Mouse (Mus musculus) cortical plate, adult 2 months (tissue): ENCODE measurements around the gene C530025M09Rik.

ENCODE experiments used
- CTCF ChIP-seq: fragments of 200-500 bp; IDR thresholded peaks from 2 replicates; pipeline ENCODE4 v1.5.1; 2011; ENCODE audit warnings: mild to moderate bottlenecking, control low read depth, low read length; ENCODE audit not compliant: insufficient read depth; ENCODE audit errors: extremely low read depth
- POLR2A ChIP-seq: fragments of 200-500 bp; IDR thresholded peaks from 2 replicates; pipeline ENCODE4 v1.6.1; 2011; ENCODE audit warnings: mild to moderate bottlenecking, low read length, control low read depth; ENCODE audit not compliant: insufficient read depth; ENCODE audit errors: extremely low read depth

- TF ChIP-seq POLR2A = no peak
- TF ChIP-seq CTCF = no peak
Measured at GRCm38 (mm10) chr2:149818395-149818794, 12.6 kb downstream of the C530025M09Rik start.
